Mouse (Mus musculus) C2C12 (cell line): Measurements from ENCODE around the gene Anapc7.

Experiments used
- CEBPB ChIP-seq: IDR thresholded peaks from one replicate; pipeline ENCODE4 v1.6.1; 2011; ENCODE audit warnings: low read depth, mild to moderate bottlenecking, control low read depth, moderate library complexity
- CTCF ChIP-seq: IDR thresholded peaks from one replicate; pipeline ENCODE4 v1.5.1; 2011; ENCODE audit not compliant: control insufficient read depth, insufficient read depth, insufficient read length
- FOSL1 ChIP-seq: IDR thresholded peaks from one replicate; pipeline ENCODE4 v1.8.0; 2011; ENCODE audit warnings: mild to moderate bottlenecking, low read length; ENCODE audit not compliant: poor library complexity, insufficient read depth, severe bottlenecking
- MAX ChIP-seq: IDR thresholded peaks from one replicate; pipeline ENCODE4 v1.6.1; 2011; ENCODE audit warnings: mild to moderate bottlenecking, control low read depth
- MYOD1 ChIP-seq: IDR thresholded peaks from one replicate; pipeline ENCODE4 v1.6.1; 2011; ENCODE audit warnings: low read depth; ENCODE audit not compliant: control insufficient read depth, insufficient read length
- MYOG ChIP-seq: IDR thresholded peaks from one replicate; pipeline ENCODE4 v1.6.1; 2011; ENCODE audit not compliant: control insufficient read depth, insufficient read length; ENCODE audit errors: extremely low read depth
- USF1 ChIP-seq: IDR thresholded peaks from one replicate; pipeline ENCODE4 v1.6.1; 2011; ENCODE audit warnings: low read depth, mild to moderate bottlenecking, control low read depth, moderate library complexity

DNA sequence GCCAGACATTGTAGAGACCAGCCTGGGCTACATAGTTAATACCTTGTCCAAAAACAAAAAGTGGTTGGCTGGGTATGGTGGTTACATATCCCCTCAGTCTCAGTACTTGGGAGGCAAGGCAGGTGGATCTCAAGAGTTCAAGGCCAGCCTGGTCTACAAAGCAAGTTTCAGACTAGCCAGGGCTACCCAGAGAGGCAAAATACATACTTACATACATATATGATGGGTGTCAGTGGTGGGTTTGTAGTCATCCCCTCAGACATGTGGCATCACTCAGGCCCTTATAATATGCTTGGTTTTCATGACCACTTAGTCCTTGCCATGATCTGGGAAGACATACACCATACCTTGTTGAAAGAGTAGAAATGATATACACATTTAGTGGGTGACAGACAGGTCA is 30.8 kb upstream of the Anapc7 start:
- TF ChIP-seq CTCF (no peak), MYOG (no peak), MAX (no peak), CEBPB (no peak), USF1 (no peak), MYOD1 (no peak), FOSL1 (no peak)
